Mouse (Mus musculus) midbrain, embryonic 11.5 days (tissue): ENCODE measurements at regions not wholly inside any gene's neighbourhood (a gene's known extent, or its start where the extent isn't known, plus 50 kb on each side); places are given as distances from the start of the nearest gene placed in this dataset.
"Not testable (repeated sequence)": the region's sequence is repeated elsewhere in the genome, so short reads cannot be mapped to it uniquely, and the experiment has no call there.

ENCODE experiments used
- ATAC-seq: fragments of 200-750 bp; cut with Nextera tagmentation; 2 replicates; pipeline ENCODE4 v1.8.0; 2017; ENCODE audit warnings: moderate TSS enrichment, moderate library complexity; ENCODE audit not compliant: low FRiP score
- DNase-seq: peaks from one replicate; pipeline ENCODE4 v3.0.0; 2015; ENCODE audit warnings: low spot score; ENCODE audit errors: missing footprints
- H3K27ac ChIP-seq: fragments of 300-500 bp; sonication (generic); 2 replicates; pipeline ENCODE4 v1.5.1; 2014; ENCODE audit warnings: low read depth, low read length
- H3K27me3 ChIP-seq: fragments of 300-500 bp; sonication (generic); 2 replicates; pipeline ENCODE4 v1.6.1; 2014; ENCODE audit warnings: mild to moderate bottlenecking, low read length, moderate library complexity, mixed read lengths; ENCODE audit not compliant: control insufficient read depth, insufficient read depth
- H3K36me3 ChIP-seq: fragments of 300-500 bp; sonication (generic); 2 replicates; pipeline ENCODE4 v1.6.1; 2014; ENCODE audit warnings: mild to moderate bottlenecking, low read length, moderate library complexity, mixed read lengths; ENCODE audit not compliant: control insufficient read depth, insufficient read depth
- H3K4me1 ChIP-seq: fragments of 300-500 bp; sonication (generic); 2 replicates; pipeline ENCODE4 v1.6.1; 2014; ENCODE audit warnings: low read length; ENCODE audit not compliant: control insufficient read depth, insufficient read depth
- H3K4me2 ChIP-seq: fragments of 300-500 bp; sonication (generic); 2 replicates; pipeline ENCODE4 v1.6.1; 2014; ENCODE audit warnings: mild to moderate bottlenecking, moderate library complexity
- H3K4me3 ChIP-seq: fragments of 300-500 bp; sonication (generic); 2 replicates; pipeline ENCODE4 v1.5.1; 2014; ENCODE audit warnings: low read depth, low read length
- H3K9ac ChIP-seq: fragments of 300-500 bp; sonication (generic); 2 replicates; pipeline ENCODE4 v1.6.1; 2014; ENCODE audit warnings: low read length
- H3K9me3 ChIP-seq: fragments of 300-500 bp; sonication (generic); 2 replicates; pipeline ENCODE4 v1.6.1; 2016; ENCODE audit warnings: low read length; ENCODE audit not compliant: control insufficient read depth
- WGBS: fragments of 180-500 bp; shearing (Covaris S2); extraction: QIAGEN DNeasy Blood & Tissue Kit; methylation state at CpG from one replicate; pipeline ENCODE4 v1.1.7; 2014; 5-methylcytosine and 5-hydroxymethylcytosine counted together

GRCm38 (mm10) chr10:66694549-66695285 lies 401.2 kb upstream of the Jmjd1c start:
- 91% methylated on average over 11 of the region's 11 CpGs for WGBS
- Histone ChIP-seq H3K27ac (no peak overlapping the region), H3K9ac (no peak overlapping the region), H3K4me2 (no peak overlapping the region), H3K4me1 (no peaks in the 10 kb centered on the region), H3K9me3 (no peaks in the 10 kb centered on the region), H3K27me3 (no peaks in the 10 kb centered on the region), H3K36me3 (no peaks in the 10 kb centered on the region), H3K4me3 (no peak overlapping the region)
- ATAC-seq, result no peak
- DNase-seq, result no peak

- not testable (repeated sequence) for H3K4me1 ChIP-seq, H3K4me3 ChIP-seq, DNase-seq, H3K9ac ChIP-seq, ATAC-seq, H3K4me2 ChIP-seq, H3K27me3 ChIP-seq, H3K36me3 ChIP-seq, H3K9me3 ChIP-seq, H3K27ac ChIP-seq
- 91% methylated on average over 9 of the region's 9 CpGs for WGBS
These were observed 381.0 kb upstream of the Jmjd1c start for GRCm38 (mm10) chr10:66714926-66715325.

GRCm38 (mm10) chr10:66717909-66718308 lies 378.0 kb upstream of the Jmjd1c start:
- Histone ChIP-seq H3K4me1 (no peaks in the 10 kb centered on the region), H3K9ac (no peak overlapping the region), H3K4me3 (no peak overlapping the region), H3K4me2 (no peak overlapping the region), H3K27ac (no peak overlapping the region), H3K27me3 (no peaks in the 10 kb centered on the region), H3K9me3 (no peaks in the 10 kb centered on the region; the same call in 1 of the 2 replicates), H3K36me3 (no peaks in the 10 kb centered on the region)
- WGBS, result 78% methylated on average over 7 of the region's 7 CpGs
- ATAC-seq (no peak), DNase-seq (no peak)

- no peak overlapping the region for H3K9ac ChIP-seq
- no peak overlapping the region for H3K4me2 ChIP-seq
- no peaks in the 10 kb centered on the region for H3K4me1 ChIP-seq
- H3K9me3 ChIP-seq, result no peaks in the 10 kb centered on the region; the same call in 1 of the 2 replicates
- ATAC-seq, result no peak
- no peak for DNase-seq
- no peaks in the 10 kb centered on the region for H3K36me3 ChIP-seq
- H3K27me3 ChIP-seq, result no peaks in the 10 kb centered on the region
- H3K4me3 ChIP-seq, result no peak overlapping the region
- 92% methylated on average over 11 of the region's 11 CpGs for WGBS
- no peak overlapping the region for H3K27ac ChIP-seq
These were observed 376.1 kb upstream of the Jmjd1c start for GRCm38 (mm10) chr10:66719796-66720195.

- DNase-seq (no peak), ATAC-seq (no peak)
- Histone ChIP-seq H3K9me3 (no peaks in the 10 kb centered on the region), H3K36me3 (no peaks in the 10 kb centered on the region), H3K27me3 (no peaks in the 10 kb centered on the region), H3K9ac (no peak overlapping the region), H3K27ac (no peak overlapping the region), H3K4me1 (no peaks in the 10 kb centered on the region), H3K4me2 (no peak overlapping the region), H3K4me3 (no peak overlapping the region)
- 95% methylated on average over 5 of the region's 5 CpGs for WGBS
These were observed 362.3 kb upstream of the Jmjd1c start for GRCm38 (mm10) chr10:66733631-66734030.

GRCm38 (mm10) chr10:66734853-66735252 lies 361.1 kb upstream of the Jmjd1c start:
- ATAC-seq, result no peak
- DNase-seq, result no peak
- H3K4me1 ChIP-seq, result no peaks in the 10 kb centered on the region
- no peaks in the 10 kb centered on the region for H3K9me3 ChIP-seq
- no peaks in the 10 kb centered on the region for H3K27me3 ChIP-seq
- no peak overlapping the region for H3K4me3 ChIP-seq
- no peak overlapping the region for H3K27ac ChIP-seq
- H3K36me3 ChIP-seq, result no peaks in the 10 kb centered on the region
- H3K4me2 ChIP-seq, result no peak overlapping the region
- 63% methylated on average over 5 of the region's 5 CpGs for WGBS
- H3K9ac ChIP-seq, result no peak overlapping the region

- Histone ChIP-seq H3K9ac (no peak overlapping the region), H3K4me3 (no peak overlapping the region), H3K27ac (no peak overlapping the region), H3K4me2 (no peak overlapping the region), H3K36me3 (no peaks in the 10 kb centered on the region), H3K4me1 (no peaks in the 10 kb centered on the region), H3K27me3 (no peaks in the 10 kb centered on the region), H3K9me3 (no peaks in the 10 kb centered on the region)
- WGBS, result 78% methylated on average over 6 of the region's 7 CpGs
- DNase-seq (no peak), ATAC-seq (no peak)
These were observed 356.9 kb upstream of the Jmjd1c start for GRCm38 (mm10) chr10:66739017-66739416.

- Histone ChIP-seq H3K9me3 (no peaks in the 10 kb centered on the region), H3K4me3 (no peak overlapping the region), H3K27me3 (no peaks in the 10 kb centered on the region), H3K9ac (no peak overlapping the region), H3K4me2 (no peak overlapping the region), H3K4me1 (no peaks in the 10 kb centered on the region), H3K27ac (no peak overlapping the region), H3K36me3 (no peaks in the 10 kb centered on the region)
- ATAC-seq (no peak), DNase-seq (no peak)
- WGBS, result 63% methylated on average over 3 of the region's 3 CpGs
These were observed 354.1 kb upstream of the Jmjd1c start for GRCm38 (mm10) chr10:66741819-66742218.

- Histone ChIP-seq H3K4me2 (no peak overlapping the region), H3K9ac (no peak overlapping the region), H3K9me3 (no peaks in the 10 kb centered on the region), H3K27ac (no peak overlapping the region), H3K4me3 (no peak overlapping the region), H3K36me3 (no peaks in the 10 kb centered on the region), H3K27me3 (no peaks in the 10 kb centered on the region), H3K4me1 (no peaks in the 10 kb centered on the region)
- DNase-seq (no peak), ATAC-seq (no peak)
- WGBS, result 88% methylated on average over 6 of the region's 6 CpGs
These were observed 352.7 kb upstream of the Jmjd1c start for GRCm38 (mm10) chr10:66743254-66743653.
